Mouse (Mus musculus) adipocyte (in vitro differentiated cells): Measurements from ENCODE around the gene Olfm1.

Experiments used
- DNase-seq: peaks from one replicate; pipeline ENCODE4 v3.0.0-alpha.2; 2016; ENCODE audit warnings: low spot score

The Olfm1 gene

DNA sequence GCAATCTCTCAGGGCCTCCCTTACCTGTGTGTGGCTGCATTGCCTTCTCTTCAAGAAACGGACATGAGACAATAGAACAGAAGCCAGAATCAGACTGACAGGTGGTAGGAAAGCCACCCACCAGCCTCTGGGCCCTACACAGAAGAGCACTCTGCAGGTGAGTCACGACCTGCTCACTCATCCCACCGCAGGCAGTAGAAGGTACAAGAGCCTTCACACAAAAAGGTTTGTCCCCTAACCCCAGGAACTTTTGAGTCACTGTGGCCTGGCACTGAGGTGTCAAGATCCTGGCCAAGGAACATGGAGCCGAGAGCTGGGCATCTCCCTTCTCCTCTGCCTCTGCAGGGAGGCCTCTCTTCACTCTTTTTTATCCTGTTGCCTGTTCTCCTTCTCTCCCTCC lies 42.3 kb downstream of the Olfm1 start:
- no peak for DNase-seq

DNA sequence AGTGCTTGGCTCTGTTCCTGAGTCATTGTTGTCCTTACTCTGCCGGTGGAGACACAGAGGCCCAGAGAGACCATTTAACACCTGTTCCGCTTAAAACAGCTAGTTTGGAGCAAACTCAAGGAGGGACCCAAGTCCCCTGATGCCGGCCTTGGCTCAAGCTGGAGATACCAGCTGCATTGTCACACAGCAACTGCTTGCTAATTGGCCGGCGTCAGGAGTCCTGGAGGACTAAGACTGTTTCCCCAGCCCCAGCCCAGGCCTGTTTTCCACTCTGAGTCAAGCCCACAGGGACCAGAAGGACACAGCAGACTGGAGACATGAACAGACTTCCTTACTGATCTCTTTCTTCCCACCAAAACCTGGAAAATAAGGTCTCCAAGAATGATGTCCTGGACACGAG lies 43.7 kb downstream of the Olfm1 start:
- no peak for DNase-seq

DNA sequence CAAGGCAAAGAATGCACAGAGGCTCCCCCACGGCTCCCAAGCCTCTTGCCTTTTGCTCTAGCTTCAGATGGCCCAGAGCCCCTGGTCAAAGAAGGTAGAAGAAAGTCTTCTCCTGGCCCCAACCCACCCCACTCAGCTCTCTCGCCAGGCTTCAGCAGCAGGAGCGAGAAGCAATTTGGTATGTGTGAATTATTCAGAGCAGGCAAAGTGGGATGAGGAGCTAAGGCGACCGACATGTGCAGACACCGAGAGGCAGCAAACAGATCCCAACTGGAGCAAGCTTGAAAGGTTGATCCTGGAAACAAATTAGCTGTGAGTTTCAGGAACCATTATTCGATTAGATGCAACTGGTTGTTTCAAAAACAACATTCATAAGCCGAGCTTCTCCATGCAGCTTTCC lies 46.8 kb downstream of the Olfm1 start:
- DNase-seq, result no peak

DNA sequence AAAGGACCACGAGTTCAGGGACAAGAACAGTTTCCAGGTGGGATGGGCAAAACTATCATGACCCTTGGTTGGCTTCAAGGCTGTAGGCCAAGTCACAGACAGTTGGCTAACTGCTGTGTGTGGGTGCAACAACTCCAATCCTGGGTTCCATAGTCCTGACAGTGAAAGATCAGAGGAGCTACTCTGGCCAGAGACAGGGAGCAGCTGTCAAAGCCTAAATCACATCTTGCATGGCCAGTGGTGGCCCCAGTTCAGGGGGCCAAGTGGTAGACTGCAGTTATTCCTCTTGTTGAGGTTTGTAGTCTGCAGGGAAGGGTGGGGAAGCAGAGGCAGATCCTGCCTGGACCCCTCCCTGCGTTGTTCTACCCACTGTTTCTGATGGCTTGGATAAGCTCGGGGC lies 48.1 kb downstream of the Olfm1 start:
- DNase-seq, result no peak

DNA sequence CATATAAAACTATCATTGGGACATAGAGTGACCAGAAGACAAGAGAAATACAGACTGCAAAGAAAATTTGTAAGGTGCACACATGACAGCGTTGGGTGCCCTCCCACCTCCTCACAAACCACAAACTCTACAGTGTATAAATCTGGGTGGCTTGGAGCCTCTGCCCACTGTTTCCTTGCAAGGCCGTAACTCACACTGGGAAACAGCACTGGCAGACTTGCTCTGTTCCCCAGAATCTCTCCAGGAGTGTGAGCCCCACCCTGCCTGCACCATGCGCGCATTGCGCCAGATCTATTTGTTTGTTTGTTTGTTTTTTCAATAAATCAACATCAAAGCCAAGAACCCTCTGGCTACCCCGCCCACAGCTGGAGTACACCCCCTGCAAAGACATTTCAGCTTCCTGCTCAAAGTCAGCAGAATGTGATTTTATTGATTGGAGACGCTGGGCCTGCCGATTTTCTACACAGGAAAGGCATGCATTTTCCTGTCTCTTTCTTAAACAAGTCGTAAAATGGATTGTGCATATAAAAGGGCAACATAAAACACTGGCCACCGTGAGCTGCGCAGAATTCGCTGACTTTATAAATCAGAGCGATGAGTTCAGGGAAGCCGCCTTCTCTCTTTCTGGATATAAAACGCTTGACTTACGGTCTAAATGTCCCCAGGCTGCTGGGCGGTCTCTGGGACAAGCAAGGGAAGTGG lies 48.9 kb downstream of the Olfm1 start:
- no peak for DNase-seq

DNA sequence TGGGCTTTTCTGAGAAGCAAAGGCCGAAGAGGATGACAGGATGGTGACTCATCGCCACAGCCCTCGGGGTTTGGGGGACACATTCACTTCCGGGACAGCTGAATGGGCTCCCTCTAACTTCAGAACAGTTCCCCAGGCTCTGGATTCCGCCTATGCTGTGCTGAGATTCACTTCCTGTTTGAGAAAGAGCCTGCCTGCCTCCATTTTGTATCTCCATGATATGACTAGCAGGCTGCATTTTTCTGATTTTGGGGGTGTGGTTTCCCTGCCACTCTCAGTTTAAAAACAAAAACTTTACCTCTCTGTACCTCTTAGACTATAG lies 49.4 kb downstream of the Olfm1 start:
- DNase-seq, result no peak

DNA sequence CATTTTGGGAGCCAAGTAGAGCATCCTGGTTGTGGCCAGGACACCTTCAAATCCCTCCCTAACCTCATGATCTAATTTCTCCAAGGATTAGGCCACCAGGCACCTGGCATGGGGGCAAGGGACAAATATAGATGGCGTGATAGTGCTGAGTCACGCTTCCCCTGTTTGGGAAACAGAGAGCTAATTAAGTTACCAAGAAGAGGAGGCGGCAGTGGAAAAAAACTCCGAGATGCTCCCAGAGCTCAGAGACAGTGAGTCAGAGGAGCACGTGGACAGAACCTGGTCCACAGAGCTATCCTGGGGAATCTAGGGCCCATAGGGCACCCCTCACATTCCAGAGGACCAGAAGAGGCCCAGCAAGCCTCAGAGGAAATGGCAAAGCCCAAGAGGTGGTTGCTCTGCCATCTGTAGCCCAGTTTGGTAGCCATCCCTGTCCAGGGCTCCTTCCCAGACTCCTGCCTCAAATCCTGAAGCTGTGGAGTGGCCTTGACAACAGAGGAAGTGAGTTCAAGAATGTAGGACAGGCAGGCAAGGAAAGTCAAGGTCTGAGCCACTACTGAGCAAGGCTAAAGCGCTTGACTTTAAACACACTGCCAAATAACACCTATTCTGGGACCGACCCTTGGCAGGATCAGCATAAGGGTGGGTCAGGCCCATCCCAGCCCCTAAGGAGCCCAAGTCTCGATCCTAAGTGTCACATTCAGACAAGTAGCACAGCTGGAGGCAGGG lies 52.0 kb downstream of the Olfm1 start:
- DNase-seq, result peak; percentile 2

DNA sequence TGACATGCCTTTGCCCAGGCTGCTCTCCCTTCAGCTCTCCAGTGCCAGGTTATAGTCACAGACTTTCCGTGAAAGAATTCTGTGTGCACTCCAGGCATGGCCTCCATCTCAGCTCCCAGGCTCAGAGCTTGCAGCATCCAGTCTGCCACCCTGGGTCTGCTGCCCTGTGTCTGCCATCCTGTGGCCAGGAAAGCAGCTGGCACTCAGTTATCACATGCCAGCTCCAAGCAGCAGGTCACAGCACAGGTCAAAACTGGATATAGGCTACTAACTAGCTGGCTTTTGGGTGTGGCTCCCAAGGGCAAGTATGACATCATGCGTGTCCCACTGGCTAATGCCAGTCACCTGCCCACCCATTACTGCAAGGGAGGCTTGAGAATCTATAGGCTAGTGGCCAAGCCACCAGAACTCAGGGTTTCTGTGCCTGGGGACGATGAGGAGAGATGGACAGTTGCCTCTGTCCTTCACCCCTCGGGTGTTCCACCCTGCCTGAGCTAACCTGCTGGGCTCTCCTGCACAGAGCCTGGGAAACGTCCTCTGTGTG lies 53.4 kb downstream of the Olfm1 start:
- no peak for DNase-seq

DNA sequence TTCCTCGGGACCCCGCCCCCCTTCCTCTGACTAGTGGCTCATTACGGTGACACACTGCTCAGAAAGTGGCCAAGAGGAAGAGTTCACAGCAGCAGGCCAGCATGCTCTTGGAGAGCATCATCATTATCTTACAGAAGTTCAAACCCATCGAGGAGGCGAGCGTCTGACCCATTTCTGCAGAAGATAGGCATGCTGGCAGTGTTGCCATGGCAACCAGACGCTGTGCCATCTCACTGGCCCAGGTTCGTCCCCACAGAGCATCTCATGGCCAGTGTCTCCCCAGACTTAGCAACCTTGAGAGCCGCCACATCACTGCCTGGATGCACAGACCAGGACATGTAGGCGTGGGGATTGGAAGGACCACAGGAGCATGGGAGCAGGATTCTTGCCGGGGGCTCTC lies 54.3 kb downstream of the Olfm1 start:
- no peak for DNase-seq

DNA sequence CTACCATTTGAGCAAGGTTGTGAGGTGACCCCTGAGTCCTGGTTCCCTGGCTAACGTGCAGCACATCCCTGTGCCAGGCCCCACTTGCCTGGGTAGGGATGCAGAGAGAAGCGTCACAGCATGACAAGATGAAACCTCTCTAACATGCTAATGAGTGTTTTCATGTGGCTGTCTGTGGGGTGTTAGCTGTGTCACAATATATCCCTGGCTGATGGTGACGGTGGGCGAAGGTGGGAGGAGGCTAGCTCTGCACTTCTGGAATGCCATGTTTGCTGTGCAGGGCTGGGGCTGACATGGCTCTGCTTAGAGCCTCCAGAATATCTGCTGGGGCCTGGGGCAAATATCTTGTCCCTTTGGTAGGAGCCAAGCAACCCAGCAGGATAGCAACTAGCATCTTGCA lies 59.8 kb downstream of the Olfm1 start:
- DNase-seq, result no peak

DNA sequence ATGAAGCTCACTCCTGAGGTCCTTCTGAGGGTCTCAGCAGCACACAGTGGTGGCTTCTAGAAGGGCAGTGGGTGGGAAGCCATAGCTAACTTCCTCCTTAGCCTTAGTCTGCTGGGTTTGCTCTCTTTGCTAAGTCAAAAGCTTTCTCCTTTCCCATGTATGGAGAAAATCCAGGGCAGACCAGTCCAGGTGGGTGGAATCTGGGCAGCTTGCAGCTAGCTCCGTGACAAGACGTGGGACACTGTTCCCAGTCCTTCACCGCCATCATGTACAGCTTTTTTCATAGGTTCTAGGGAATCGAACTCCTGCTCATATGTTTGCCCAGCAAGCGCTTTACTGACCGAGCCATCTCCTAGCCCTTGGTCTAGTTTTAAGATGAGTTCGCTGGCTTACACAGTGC lies 63.2 kb downstream of the Olfm1 start:
- DNase-seq, result no peak

DNA sequence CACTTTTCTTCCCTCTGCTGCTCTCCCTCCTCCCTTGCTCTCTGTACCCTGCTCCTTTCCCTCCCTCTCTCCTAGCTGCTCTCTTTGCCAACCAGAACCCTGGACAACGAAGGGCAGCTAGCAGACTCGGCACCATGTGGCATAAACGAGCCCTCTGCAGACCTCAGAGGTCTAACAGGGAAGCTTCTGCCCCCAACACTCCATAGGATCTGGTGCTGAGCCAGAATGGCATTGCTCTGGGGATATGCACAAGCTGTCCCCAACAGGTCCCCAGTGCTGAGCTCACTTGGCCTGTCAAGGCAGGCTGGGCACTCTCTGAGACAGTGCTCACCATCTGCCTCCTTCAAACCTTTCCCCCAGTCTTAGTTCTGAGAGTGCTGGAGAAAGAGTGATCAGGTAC lies 68.6 kb downstream of the Olfm1 start:
- no peak for DNase-seq

DNA sequence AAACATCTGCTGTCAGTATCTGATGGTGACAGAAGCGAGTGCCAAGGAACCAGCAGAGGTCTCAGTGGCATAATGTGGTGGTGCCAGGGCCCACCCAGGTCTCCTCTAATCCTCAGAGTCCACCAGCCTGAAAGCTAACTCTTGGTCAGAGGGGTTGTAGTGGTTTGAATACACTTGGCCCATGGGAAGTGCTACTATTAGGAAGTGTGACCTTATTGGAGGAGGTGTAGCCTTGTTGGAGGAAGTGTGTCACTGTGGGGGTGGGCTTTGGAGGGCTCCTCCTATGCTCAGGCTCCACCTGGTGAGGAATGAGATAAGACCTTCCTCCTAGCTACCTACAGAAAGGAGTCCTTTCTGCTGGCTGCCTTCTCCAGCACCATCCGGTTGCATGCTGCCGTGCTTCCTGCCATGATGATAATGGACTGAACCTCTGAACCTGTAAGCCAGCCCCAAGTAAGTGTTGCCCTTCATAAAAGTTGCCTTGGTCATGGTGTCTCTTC lies 75.0 kb downstream of the Olfm1 start:
- DNase-seq, result no peak

DNA sequence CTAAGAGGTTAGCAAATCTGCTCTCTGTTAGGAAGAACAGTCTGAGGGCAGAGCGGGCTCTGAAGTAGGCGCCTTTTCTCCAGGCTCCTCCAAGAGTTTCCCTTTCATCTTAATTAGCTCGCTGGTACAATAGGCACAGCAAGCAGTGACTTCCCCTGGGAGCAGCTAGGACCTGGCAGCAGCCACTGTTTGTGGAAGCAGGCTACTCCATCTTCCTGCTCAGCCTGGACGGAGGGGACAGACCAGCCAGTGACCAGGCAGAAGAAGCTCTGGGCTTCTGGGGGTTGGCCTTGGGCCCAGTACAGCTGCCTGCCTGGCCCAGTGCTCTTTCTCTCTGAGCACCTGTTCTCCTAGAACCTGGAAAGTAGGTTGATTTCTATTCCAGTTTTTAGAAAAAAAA lies 77.8 kb downstream of the Olfm1 start:
- DNase-seq, result no peak

DNA sequence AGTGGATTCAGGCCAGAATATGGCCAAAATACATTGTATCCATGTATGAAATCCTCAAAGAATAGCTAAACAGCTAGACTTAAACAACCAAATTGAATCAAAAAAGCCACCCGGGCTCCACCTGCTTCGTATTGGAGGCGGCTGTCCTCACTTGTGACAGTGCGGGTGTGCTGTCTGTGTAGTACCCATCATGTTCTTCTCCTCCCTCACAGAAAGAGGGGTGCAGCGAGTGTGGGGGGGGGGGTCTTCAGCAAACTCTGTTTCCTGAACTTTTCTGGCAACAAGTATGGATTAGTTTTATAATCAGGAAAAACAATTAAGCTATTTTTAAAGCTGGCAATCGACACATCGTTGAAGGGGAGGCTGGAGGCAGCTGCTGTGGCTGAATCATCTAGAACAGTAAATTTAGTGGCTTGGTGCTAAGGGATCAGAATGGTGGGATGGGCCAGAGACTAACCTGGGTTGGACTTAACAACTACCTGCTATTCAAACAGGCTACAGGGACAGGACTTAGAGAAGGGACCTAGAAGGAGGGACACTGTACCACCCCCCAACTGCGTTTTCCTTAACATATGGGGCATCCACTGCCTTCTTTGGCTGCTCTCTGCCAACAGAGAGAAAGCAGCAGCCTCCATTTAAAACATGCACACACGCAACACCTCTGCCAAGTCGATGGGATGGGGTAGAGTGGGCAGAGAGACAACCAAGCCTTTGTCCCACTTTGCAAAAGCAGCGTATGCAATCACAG lies 79.6 kb downstream of the Olfm1 start:
- no peak for DNase-seq

DNA sequence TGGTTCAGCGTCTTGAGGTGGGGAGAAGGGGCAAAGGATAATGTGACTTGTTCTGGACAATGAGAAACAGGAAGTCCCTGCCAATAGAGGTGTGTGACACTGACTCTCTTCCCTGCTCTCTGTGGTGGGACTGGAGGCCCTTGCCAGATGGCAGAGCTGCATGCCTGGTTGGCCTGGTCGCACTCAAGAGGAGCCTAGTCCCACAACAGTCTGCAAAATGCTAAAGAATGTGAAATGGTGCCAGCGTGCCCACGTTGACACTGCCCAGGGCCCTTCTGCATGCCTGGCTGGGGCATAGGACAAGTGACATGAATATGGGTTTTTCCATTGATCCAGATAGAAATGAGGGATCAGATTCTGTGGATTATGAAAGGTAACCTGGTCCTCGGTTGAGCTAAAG lies 81.2 kb downstream of the Olfm1 start:
- no peak for DNase-seq

DNA sequence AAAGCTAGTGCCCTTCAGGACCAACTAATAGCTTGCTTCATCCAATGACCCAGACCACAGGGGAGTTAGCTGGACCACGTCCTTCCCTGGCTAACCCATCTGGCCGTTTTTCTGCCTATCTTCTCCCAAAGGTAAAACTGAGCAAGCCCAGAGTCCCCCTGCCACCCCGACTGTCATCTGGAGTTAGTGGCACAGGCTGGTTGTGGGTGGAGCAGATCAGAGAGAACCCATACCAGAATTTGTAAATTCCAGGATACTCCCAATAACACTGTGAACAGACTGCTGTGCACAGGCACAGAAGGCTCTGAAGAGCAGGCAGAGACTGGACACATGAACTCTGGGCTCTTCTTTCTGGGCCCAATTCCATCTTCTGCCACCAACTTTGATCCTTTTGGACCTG lies 82.6 kb downstream of the Olfm1 start:
- DNase-seq, result no peak

DNA sequence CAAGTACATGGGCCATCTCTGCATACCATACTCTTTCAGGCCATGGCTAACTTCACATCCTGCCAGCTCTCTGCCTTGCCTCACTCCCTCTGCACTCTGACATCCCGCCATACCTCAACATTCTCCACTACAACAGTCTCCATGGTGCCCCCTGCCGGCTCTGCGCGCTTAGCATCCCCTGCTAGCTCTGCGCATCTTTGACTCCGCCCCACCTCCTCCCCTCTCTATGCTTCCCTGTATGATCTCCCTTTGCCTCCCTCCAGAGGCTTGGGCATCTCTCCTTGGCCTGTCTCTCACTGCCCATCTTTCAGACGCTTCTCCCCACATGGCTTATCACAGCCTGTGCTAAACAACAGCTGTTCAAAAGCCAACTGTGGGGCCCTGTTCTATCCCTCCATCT lies 85.4 kb downstream of the Olfm1 start:
- DNase-seq, result no peak

DNA sequence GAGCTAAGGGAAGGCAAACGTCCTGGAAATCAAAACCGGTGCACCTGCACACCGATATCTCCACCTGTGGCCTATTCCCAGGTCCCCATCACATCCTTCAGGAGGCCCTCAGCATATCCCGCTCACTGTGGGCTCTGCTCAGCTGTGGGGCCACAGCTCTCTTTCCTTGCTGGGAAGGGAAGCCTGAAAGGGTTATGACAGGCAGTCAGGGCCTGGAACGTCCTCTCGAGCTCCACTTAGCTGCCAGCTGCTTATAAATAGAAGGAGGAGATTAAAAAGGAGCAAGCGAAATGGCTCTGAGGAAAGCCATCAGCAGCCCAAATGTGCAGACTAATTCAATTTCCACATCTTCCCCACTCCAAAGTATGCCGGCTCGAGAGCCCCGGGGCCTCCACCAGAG lies 86.1 kb downstream of the Olfm1 start:
- no peak for DNase-seq
